Mouse (Mus musculus): ENCODE results near the gene Lats2. TPM values are rescaled to one million over a fixed set of nuclear protein-coding genes. Genes with fewer than 3 reads are reported as not detected.
"Not testable (repeated sequence)": the region's sequence is repeated elsewhere in the genome, so short reads cannot be mapped to it uniquely, and the experiment has no call there.

Gene Lats2
- polyA plus RNA-seq, 1 experiment = 35.2 TPM

- peaks cover 26% of the 10 kb centered on the region for H3K36me3 ChIP-seq (ENCODE audit: control insufficient read depth, insufficient read depth, low read length)
- 81% methylated on average over 8 of the region's 8 CpGs for WGBS
- H3K4me1 ChIP-seq (ENCODE audit: control insufficient read depth, insufficient read depth, insufficient read length) = no peaks in the 10 kb centered on the region
- no peak overlapping the region for H3K4me3 ChIP-seq (ENCODE audit: extremely low read depth, insufficient read depth, insufficient read length)
- no peak for TF ChIP-seq POLR2A (IDR thresholded peaks at IDR 0.05; ENCODE audit: low read depth, low read length)
- no peak for TF ChIP-seq CTCF (IDR thresholded peaks at IDR 0.05; ENCODE audit: extremely low read depth, insufficient read depth, insufficient read length, insufficient replicate concordance)
- DNase-seq (ENCODE audit: low read depth in 1 of 2, low spot score in 2 of 2) = no peak
- no peaks in the 10 kb centered on the region for H3K27me3 ChIP-seq (ENCODE audit: control insufficient read depth, insufficient read depth, low read length)
- no peak overlapping the region for H3K27ac ChIP-seq (ENCODE audit: insufficient read depth, low read length)
Observed at GRCm38 (mm10) chr14:57690681-57691080, 67.5 kb downstream of the Lats2 start.

- WGBS = 94% methylated on average over 7 of the region's 7 CpGs
- not testable (repeated sequence) for DNase-seq (ENCODE audit: low read depth in 1 of 2, low spot score in 2 of 2); H3K27me3 ChIP-seq (ENCODE audit: control insufficient read depth, insufficient read depth, low read length); H3K4me1 ChIP-seq (ENCODE audit: control insufficient read depth, insufficient read depth, insufficient read length); H3K27ac ChIP-seq (ENCODE audit: insufficient read depth, low read length); H3K4me3 ChIP-seq (ENCODE audit: extremely low read depth, insufficient read depth, insufficient read length)
- H3K36me3 ChIP-seq (ENCODE audit: control insufficient read depth, insufficient read depth, low read length) = peaks cover 12% of the 10 kb centered on the region
Observed at GRCm38 (mm10) chr14:57688066-57688465, 70.1 kb downstream of the Lats2 start.

- Histone ChIP-seq H3K27ac (ENCODE audit: insufficient read depth, low read length) (no peak overlapping the region), H3K36me3 (ENCODE audit: control insufficient read depth, insufficient read depth, low read length) (peaks cover 9% of the 10 kb centered on the region), H3K4me3 (ENCODE audit: extremely low read depth, insufficient read depth, insufficient read length) (no peak overlapping the region), H3K27me3 (ENCODE audit: control insufficient read depth, insufficient read depth, low read length) (no peaks in the 10 kb centered on the region), H3K4me1 (ENCODE audit: control insufficient read depth, insufficient read depth, insufficient read length) (no peaks in the 10 kb centered on the region)
- no peak for DNase-seq (ENCODE audit: low read depth in 1 of 2, low spot score in 2 of 2)
- no peak for TF ChIP-seq CTCF (IDR thresholded peaks at IDR 0.05; ENCODE audit: extremely low read depth, insufficient read depth, insufficient read length, insufficient replicate concordance)
- TF ChIP-seq POLR2A (IDR thresholded peaks at IDR 0.05; ENCODE audit: low read depth, low read length) = no peak
- WGBS = 94% methylated on average over 5 of the region's 5 CpGs
Observed at GRCm38 (mm10) chr14:57687441-57687840, 70.7 kb downstream of the Lats2 start.

GRCm38 (mm10) chr14:57686647-57687046, 71.5 kb downstream of the Lats2 start:
- no peak overlapping the region for H3K4me3 ChIP-seq (ENCODE audit: extremely low read depth, insufficient read depth, insufficient read length)
- no peak for DNase-seq (ENCODE audit: low read depth in 1 of 2, low spot score in 2 of 2)
- TF ChIP-seq POLR2A (IDR thresholded peaks at IDR 0.05; ENCODE audit: low read depth, low read length) (no peak), CTCF (IDR thresholded peaks at IDR 0.05; ENCODE audit: extremely low read depth, insufficient read depth, insufficient read length, insufficient replicate concordance) (no peak)
- H3K36me3 ChIP-seq (ENCODE audit: control insufficient read depth, insufficient read depth, low read length) = peaks cover 9% of the 10 kb centered on the region
- 89% methylated on average over 6 of the region's 6 CpGs for WGBS
- no peak overlapping the region for H3K27ac ChIP-seq (ENCODE audit: insufficient read depth, low read length)
- no peaks in the 10 kb centered on the region for H3K4me1 ChIP-seq (ENCODE audit: control insufficient read depth, insufficient read depth, insufficient read length)
- no peaks in the 10 kb centered on the region for H3K27me3 ChIP-seq (ENCODE audit: control insufficient read depth, insufficient read depth, low read length)

- Histone ChIP-seq H3K27me3 (ENCODE audit: control insufficient read depth, insufficient read depth, low read length) (no peaks in the 10 kb centered on the region), H3K4me1 (ENCODE audit: control insufficient read depth, insufficient read depth, insufficient read length) (no peaks in the 10 kb centered on the region), H3K27ac (ENCODE audit: insufficient read depth, low read length) (no peak overlapping the region), H3K4me3 (ENCODE audit: extremely low read depth, insufficient read depth, insufficient read length) (no peak overlapping the region), H3K36me3 (ENCODE audit: control insufficient read depth, insufficient read depth, low read length) (no peaks in the 10 kb centered on the region; the same call in 1 of the 2 replicates)
- peak; percentile 66; the same call in 1 of the 2 replicates for TF ChIP-seq CTCF (IDR thresholded peaks at IDR 0.05; ENCODE audit: extremely low read depth, insufficient read depth, insufficient read length, insufficient replicate concordance)
- no peak for TF ChIP-seq POLR2A (IDR thresholded peaks at IDR 0.05; ENCODE audit: low read depth, low read length)
- 0% methylated on average over 1 of the region's 1 CpGs for WGBS
- peak; percentile 38 to 73 for DNase-seq (ENCODE audit: low read depth in 1 of 2, low spot score in 2 of 2)
Observed at GRCm38 (mm10) chr14:57684579-57684978, 73.6 kb downstream of the Lats2 start.

GRCm38 (mm10) chr14:57682751-57683150, 75.4 kb downstream of the Lats2 start:
- H3K27ac ChIP-seq (ENCODE audit: insufficient read depth, low read length) = no peak overlapping the region
- H3K27me3 ChIP-seq (ENCODE audit: control insufficient read depth, insufficient read depth, low read length) = no peaks in the 10 kb centered on the region
- DNase-seq (ENCODE audit: low read depth in 1 of 2, low spot score in 2 of 2) = no peak
- no peaks in the 10 kb centered on the region for H3K36me3 ChIP-seq (ENCODE audit: control insufficient read depth, insufficient read depth, low read length)
- no peak overlapping the region for H3K4me3 ChIP-seq (ENCODE audit: extremely low read depth, insufficient read depth, insufficient read length)
- no peaks in the 10 kb centered on the region for H3K4me1 ChIP-seq (ENCODE audit: control insufficient read depth, insufficient read depth, insufficient read length)
- TF ChIP-seq CTCF (IDR thresholded peaks at IDR 0.05; ENCODE audit: extremely low read depth, insufficient read depth, insufficient read length, insufficient replicate concordance) = no peak
- no peak for TF ChIP-seq POLR2A (IDR thresholded peaks at IDR 0.05; ENCODE audit: low read depth, low read length)
- 94% methylated on average over 4 of the region's 4 CpGs for WGBS

- Histone ChIP-seq H3K27ac (ENCODE audit: insufficient read depth, low read length) (no peak overlapping the region), H3K27me3 (ENCODE audit: control insufficient read depth, insufficient read depth, low read length) (no peaks in the 10 kb centered on the region), H3K36me3 (ENCODE audit: control insufficient read depth, insufficient read depth, low read length) (no peaks in the 10 kb centered on the region), H3K4me3 (ENCODE audit: extremely low read depth, insufficient read depth, insufficient read length) (no peak overlapping the region), H3K4me1 (ENCODE audit: control insufficient read depth, insufficient read depth, insufficient read length) (no peaks in the 10 kb centered on the region)
- 24% methylated on average over 5 of the region's 5 CpGs for WGBS
- TF ChIP-seq CTCF (IDR thresholded peaks at IDR 0.05; ENCODE audit: extremely low read depth, insufficient read depth, insufficient read length, insufficient replicate concordance) (peak; percentile 60; the same call in 1 of the 2 replicates), POLR2A (IDR thresholded peaks at IDR 0.05; ENCODE audit: low read depth, low read length) (no peak)
- DNase-seq (ENCODE audit: low read depth in 1 of 2, low spot score in 2 of 2) = peak; percentile 61 to 78
Observed at GRCm38 (mm10) chr14:57679958-57680535, 78.1 kb downstream of the Lats2 start.
